Comparison of ENCODE assay signal across 11 mouse cellular contexts in genomic region chr3:115681184-115681583, GRCm38 (mm10).
"Had no signal": no experiment of that assay in that cellular context is flagged by ENCODE, and none has a peak within 500 bp of the region (broad histone marks: within the 10 kb centered on the region; RNA-seq: fewer than 3 reads in every experiment).

No protein-coding gene starts in this region.

- H3K4me1 ChIP-seq: kidney, embryonic 15.5 days; limb, embryonic 13.5 days; midbrain, embryonic 13.5 days; neural tube, embryonic 15.5 days had no signal

- H3K9ac ChIP-seq: kidney, embryonic 15.5 days; limb, embryonic 13.5 days; liver, embryonic 14.5 days; midbrain, embryonic 13.5 days; neural tube, embryonic 15.5 days had no signal

- H3K27ac ChIP-seq: kidney, embryonic 15.5 days; limb, embryonic 13.5 days; liver, embryonic 14.5 days; midbrain, embryonic 13.5 days; neural tube, embryonic 15.5 days had no signal

- H3K36me3 ChIP-seq: kidney, embryonic 15.5 days; limb, embryonic 13.5 days; midbrain, embryonic 13.5 days; neural tube, embryonic 15.5 days had no signal

- H3K9me3 ChIP-seq: kidney, embryonic 15.5 days; limb, embryonic 13.5 days; midbrain, embryonic 13.5 days; neural tube, embryonic 15.5 days had no signal

- DNase-seq: kidney, postnatal 14 days; left cerebral cortex, postnatal 4 days; lung, adult 18-20 months; thymus, adult 18-20 months; thymus, postnatal 14 days had no signal

- H3K27me3 ChIP-seq: kidney, embryonic 15.5 days; limb, embryonic 13.5 days; midbrain, embryonic 13.5 days; neural tube, embryonic 15.5 days had no signal

- ATAC-seq: midbrain, embryonic 13.5 days had no signal

- H3K4me3 ChIP-seq: kidney, embryonic 15.5 days; limb, embryonic 13.5 days; midbrain, embryonic 13.5 days; myocyte; neural tube, embryonic 15.5 days had no signal

- H3K4me2 ChIP-seq: kidney, embryonic 15.5 days; limb, embryonic 13.5 days; midbrain, embryonic 13.5 days; neural tube, embryonic 15.5 days had no signal
